Mouse (Mus musculus) spleen, adult 2 months (tissue): Measurements from ENCODE around the gene Smcr8. TPM values are rescaled to one million over a fixed set of nuclear protein-coding genes. Genes with fewer than 3 reads are reported as not detected.
A peak's percentile ranks its signal among the peaks of the same experiment; 100 is the strongest.

Source experiments
- DNase-seq, 2 experiments: peaks; one replicate each; pipeline versions ENCODE4 v3.0.0 to v3.0.0-alpha.2; 2012 to 2021; ENCODE audit warnings: low spot score in 2 of 2, low read depth in 1 of 2
- H3K27ac ChIP-seq: fragments of 200-500 bp; 2 replicates; pipeline ENCODE4 v1.5.1; 2012; ENCODE audit warnings: low read length, inconsistent platforms; ENCODE audit not compliant: insufficient read depth
- H3K27me3 ChIP-seq: fragments of 200-500 bp; 2 replicates; pipeline ENCODE4 v1.6.1; 2012; ENCODE audit warnings: mild to moderate bottlenecking, moderate library complexity, low read length, inconsistent platforms; ENCODE audit not compliant: control insufficient read depth, insufficient read depth
- H3K36me3 ChIP-seq: fragments of 200-500 bp; 2 replicates; pipeline ENCODE4 v1.6.1; 2012; ENCODE audit warnings: mild to moderate bottlenecking, low read length, inconsistent platforms; ENCODE audit not compliant: control insufficient read depth, insufficient read depth
- H3K4me1 ChIP-seq: fragments of 200-500 bp; 2 replicates; pipeline ENCODE4 v1.6.1; 2011; ENCODE audit warnings: inconsistent platforms; ENCODE audit not compliant: control insufficient read depth, insufficient read depth, insufficient read length
- H3K4me3 ChIP-seq: fragments of 200-500 bp; 2 replicates; pipeline ENCODE4 v1.5.1; 2011; ENCODE audit warnings: mild to moderate bottlenecking, inconsistent platforms; ENCODE audit not compliant: insufficient read depth, insufficient read length; ENCODE audit errors: extremely low read depth
- CTCF ChIP-seq: fragments of 200-500 bp; IDR thresholded peaks from 2 replicates; pipeline ENCODE4 v1.5.1; 2011; ENCODE audit warnings: mild to moderate bottlenecking, inconsistent platforms; ENCODE audit not compliant: insufficient read depth, insufficient read length, insufficient replicate concordance; ENCODE audit errors: extremely low read depth
- POLR2A ChIP-seq: fragments of 200-500 bp; IDR thresholded peaks from 2 replicates; pipeline ENCODE4 v1.6.1; 2011; ENCODE audit warnings: low read depth, low read length, inconsistent platforms
- WGBS: fragments of 180-500 bp; shearing (Covaris S2); methylation state at CpG from one replicate; pipeline ENCODE4 v1.1.7; 2018; 5-methylcytosine and 5-hydroxymethylcytosine counted together
- polyA plus RNA-seq: library from polyadenylated mRNA; depleted of rRNA; stranded (reverse); fragments of >200 nt; gene quantifications from 2 replicates; pipeline ENCODE4 v1.2.3, GENCODE M21; 2012

The Smcr8 gene
- polyA plus RNA-seq, 1 experiment: 12.2 TPM

DNA sequence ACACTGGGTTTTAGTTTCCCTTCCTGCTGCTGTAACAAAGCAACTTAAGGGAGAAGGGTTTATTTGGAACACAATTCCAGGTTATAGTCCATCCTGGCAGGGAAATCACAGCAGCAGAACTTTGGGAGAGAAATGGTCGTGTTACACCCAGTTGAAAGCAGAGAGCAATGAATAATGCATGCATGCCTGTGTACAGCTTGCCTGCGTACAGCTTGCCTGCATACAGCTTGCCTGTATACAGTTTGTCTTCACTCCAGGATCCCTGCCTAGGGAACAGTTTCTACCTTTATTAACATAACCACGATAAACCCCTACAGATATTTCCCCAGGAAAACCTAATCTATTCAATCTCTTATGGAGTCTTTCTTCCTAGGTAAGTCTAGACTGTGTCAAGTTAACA lies 6.5 kb upstream of the Smcr8 start:
- Histone ChIP-seq H3K4me1 (peaks cover under 1% of the 10 kb centered on the region; the same call in 1 of the 2 replicates), H3K27me3 (no peaks in the 10 kb centered on the region), H3K27ac (no peak overlapping the region), H3K4me3 (no peak overlapping the region), H3K36me3 (no peaks in the 10 kb centered on the region)
- DNase-seq: no peak
- WGBS: 88% methylated on average over 3 of the region's 3 CpGs
- no peak for TF ChIP-seq CTCF
- TF ChIP-seq POLR2A: no peak

DNA sequence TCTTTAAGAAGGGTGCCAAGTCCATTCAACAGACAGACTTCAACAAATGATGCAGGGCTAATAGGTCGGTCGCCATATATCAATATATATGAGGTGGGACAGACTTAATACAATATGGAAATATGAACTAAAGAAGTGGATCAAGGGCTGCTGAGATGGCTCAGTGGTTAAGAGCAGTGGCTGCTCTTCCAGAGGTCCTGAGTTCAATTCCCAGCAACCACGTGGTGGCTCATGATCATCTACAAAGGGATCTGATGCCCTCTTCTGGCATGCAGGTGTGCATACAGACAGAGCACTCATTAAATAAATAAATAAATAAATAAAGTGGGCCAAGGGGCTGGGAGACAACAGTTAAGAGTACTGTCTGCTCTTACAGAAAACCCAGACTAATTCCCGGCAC lies 5.2 kb upstream of the Smcr8 start:
- no peak overlapping the region for H3K4me3 ChIP-seq
- peaks cover 3% of the 10 kb centered on the region; the same call in 1 of the 2 replicates for H3K4me1 ChIP-seq
- H3K36me3 ChIP-seq: no peaks in the 10 kb centered on the region
- TF ChIP-seq POLR2A: no peak
- TF ChIP-seq CTCF: no peak
- 92% methylated on average over 4 of the region's 4 CpGs for WGBS
- H3K27ac ChIP-seq: no peak overlapping the region
- H3K27me3 ChIP-seq: no peaks in the 10 kb centered on the region
- DNase-seq: no peak

DNA sequence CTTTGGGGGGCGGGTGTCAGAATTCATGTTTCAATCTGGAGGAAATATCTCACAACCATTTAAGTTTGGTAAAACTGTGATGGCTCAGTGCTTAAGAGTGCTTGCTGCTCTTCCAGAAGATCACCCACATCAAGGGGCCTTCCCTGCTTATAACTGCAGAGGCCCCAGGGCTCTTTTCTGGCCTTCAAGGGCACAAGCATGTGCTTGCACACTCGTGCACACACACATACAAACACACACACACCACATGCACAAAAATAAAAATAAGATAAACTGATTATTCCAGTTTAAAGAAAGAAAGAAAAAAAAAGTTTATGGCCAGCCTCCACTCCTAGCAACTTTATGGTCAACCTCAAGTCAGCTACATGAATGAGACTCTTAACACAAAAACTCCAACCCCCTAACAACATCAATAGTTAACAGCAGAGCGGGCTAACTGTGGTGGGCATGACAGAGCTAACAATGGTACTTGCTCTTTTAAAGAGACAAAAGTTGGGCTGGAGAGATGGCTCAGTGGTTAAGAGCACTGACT lies 3.1 kb upstream of the Smcr8 start:
- peaks cover 7% of the 10 kb centered on the region for H3K4me1 ChIP-seq
- H3K4me3 ChIP-seq: no peak overlapping the region
- H3K36me3 ChIP-seq: no peaks in the 10 kb centered on the region
- H3K27me3 ChIP-seq: no peaks in the 10 kb centered on the region
- H3K27ac ChIP-seq: no peak overlapping the region
- DNase-seq: no peak
- WGBS: 76% methylated on average over 3 of the region's 3 CpGs
- TF ChIP-seq POLR2A (no peak), CTCF (no peak)

DNA sequence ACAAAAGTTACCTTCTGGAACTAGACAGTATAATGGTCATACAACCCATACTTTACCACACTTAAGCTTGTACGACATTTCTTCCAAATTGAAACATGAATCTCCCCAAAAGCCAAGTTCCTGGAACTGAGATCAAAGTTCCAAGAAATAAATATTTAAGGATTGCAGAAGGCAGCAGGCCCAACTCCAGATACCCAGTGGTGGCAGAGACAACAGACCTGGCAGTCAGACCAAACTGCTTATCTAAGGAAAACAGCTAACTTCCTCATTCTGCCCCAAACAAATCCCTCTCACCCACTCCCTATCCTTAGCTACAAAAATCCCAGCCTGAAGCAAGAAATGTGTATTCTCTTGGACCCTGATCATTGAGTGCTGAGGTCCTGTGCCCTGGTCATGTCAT lies 2.5 kb upstream of the Smcr8 start:
- Histone ChIP-seq H3K27ac (no peak overlapping the region), H3K4me1 (peaks cover 14% of the 10 kb centered on the region), H3K4me3 (no peak overlapping the region), H3K27me3 (no peaks in the 10 kb centered on the region), H3K36me3 (no peaks in the 10 kb centered on the region)
- TF ChIP-seq CTCF: no peak
- no peak for TF ChIP-seq POLR2A
- WGBS: 56% methylated on average over 1 of the region's 1 CpGs
- no peak for DNase-seq

DNA sequence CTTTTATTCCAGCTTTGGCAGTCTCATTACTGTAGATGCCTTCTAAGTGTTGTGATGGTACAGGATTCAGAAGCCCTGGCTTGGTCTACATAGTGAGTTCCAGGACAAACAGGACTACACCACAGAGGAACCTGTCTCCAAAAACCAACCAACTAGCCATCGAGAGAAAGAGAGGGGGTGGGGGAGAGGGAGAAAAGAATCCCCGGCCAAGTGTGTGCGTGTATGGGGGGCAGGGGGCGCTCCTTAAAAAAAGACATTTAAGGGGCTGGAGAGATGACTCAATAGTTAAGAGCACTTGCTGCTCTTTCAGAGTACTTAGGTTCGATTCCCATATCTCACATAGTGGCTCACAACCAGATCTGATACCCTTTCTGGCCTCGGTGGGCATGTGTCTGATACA lies 1.7 kb upstream of the Smcr8 start:
- Histone ChIP-seq H3K27ac (no peak overlapping the region), H3K27me3 (no peaks in the 10 kb centered on the region), H3K4me1 (peaks cover 20% of the 10 kb centered on the region), H3K4me3 (no peak overlapping the region), H3K36me3 (no peaks in the 10 kb centered on the region; the same call in 1 of the 2 replicates)
- TF ChIP-seq CTCF (no peak), POLR2A (no peak)
- no peak for DNase-seq
- WGBS: 59% methylated on average over 6 of the region's 6 CpGs

DNA sequence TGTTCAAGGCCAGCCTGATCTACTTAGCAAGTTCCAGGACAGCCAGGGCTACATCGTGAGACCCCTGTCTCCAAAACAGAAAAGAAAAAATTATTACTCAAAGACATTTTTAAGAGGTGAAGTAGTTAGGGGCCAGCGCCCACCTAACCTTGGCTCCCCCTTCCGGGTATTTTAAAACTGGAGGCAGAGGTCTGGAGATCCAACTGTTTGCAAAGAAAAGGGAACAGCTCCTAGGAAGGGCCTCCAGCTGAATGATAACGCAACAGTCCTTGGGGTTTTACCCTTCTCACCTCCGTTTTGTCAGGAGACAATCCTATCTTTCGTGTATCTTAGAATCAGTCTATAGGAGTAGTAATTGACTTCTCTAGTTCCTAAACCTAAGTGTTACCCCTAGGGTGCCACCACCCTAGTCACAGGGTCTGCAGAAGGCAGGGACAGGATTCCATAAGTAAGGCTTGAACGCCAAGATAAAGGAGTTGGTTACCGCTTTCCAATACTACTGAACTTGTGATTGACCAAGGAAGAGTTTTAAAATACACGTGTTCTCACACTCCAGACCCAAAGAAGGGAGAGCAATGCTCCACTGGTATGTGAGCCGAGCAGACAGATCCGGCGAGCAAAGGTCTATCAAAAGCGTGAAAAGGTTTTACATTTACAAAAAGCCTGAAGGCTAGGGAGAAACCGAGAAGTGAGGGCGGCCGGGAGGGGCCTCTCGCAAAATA lies 1.1 kb upstream of the Smcr8 start:
- Histone ChIP-seq H3K27me3 (no peaks in the 10 kb centered on the region), H3K4me1 (peaks cover 26% of the 10 kb centered on the region), H3K4me3 (peak overlapping the region; percentile 82), H3K36me3 (no peaks in the 10 kb centered on the region; the same call in 1 of the 2 replicates), H3K27ac (peak overlapping the region; percentile 76)
- 4% methylated on average over 17 of the region's 17 CpGs for WGBS
- DNase-seq: no peak
- TF ChIP-seq POLR2A (no peak), CTCF (no peak)

DNA sequence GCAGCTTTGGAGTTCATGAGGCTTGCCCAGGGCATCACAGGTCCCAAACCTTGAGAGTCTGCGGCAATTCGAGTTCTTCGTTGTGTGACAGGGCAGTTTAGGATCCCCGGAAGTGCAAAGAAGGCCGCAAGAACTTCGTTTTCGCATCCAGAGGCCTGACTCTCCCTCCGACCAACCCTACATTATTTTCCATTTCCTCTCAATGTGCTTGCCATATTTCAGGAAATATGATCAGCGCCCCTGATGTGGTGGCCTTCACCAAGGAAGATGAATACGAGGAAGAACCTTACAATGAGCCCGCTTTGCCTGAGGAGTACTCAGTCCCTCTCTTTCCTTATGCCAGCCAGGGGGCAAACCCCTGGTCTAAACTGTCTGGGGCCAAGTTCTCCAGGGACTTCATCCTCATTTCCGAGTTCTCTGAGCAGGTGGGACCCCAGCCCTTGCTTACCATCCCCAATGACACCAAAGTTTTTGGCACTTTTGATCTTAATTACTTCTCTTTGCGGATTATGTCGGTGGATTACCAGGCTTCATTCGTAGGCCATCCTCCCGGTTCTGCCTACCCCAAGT lies 562 bp downstream of the Smcr8 start:
- Histone ChIP-seq H3K27ac (peak overlapping the region; percentile 76), H3K27me3 (no peaks in the 10 kb centered on the region), H3K4me1 (peaks cover 28% of the 10 kb centered on the region), H3K4me3 (peak overlapping the region; percentile 82), H3K36me3 (no peaks in the 10 kb centered on the region; the same call in 1 of the 2 replicates)
- DNase-seq: no peak
- TF ChIP-seq CTCF (no peak), POLR2A (no peak)
- WGBS: 27% methylated on average over 16 of the region's 16 CpGs
